Mouse (Mus musculus) lung, embryonic 14.5 days (tissue): ENCODE data around the gene Wnt8b. TPM values are rescaled to one million over a fixed set of nuclear protein-coding genes. Genes with fewer than 3 reads are reported as not detected.
"Not testable (repeated sequence)": the region's sequence is repeated elsewhere in the genome, so short reads cannot be mapped to it uniquely, and the experiment has no call there.

Source experiments
- ATAC-seq: fragments of 200-750 bp; cut with Nextera tagmentation; 2 replicates; pipeline ENCODE4 v1.8.0; 2017; ENCODE audit warnings: mild to moderate bottlenecking, moderate TSS enrichment, moderate library complexity; ENCODE audit not compliant: insufficient read depth
- DNase-seq: peaks from one replicate; pipeline ENCODE4 v3.0.0-alpha.2; 2015
- H3K27ac ChIP-seq: fragments of 300-500 bp; sonication (generic); 2 replicates; pipeline ENCODE4 v1.5.1; 2014; ENCODE audit warnings: low read depth, mild to moderate bottlenecking, moderate library complexity
- H3K27me3 ChIP-seq: fragments of 300-500 bp; sonication (generic); 2 replicates; pipeline ENCODE4 v1.6.1; 2014; ENCODE audit warnings: low read length, control low read depth; ENCODE audit not compliant: insufficient read depth
- H3K36me3 ChIP-seq: fragments of 300-500 bp; sonication (generic); 2 replicates; pipeline ENCODE4 v1.6.1; 2014; ENCODE audit warnings: control low read depth; ENCODE audit not compliant: insufficient read depth
- H3K4me1 ChIP-seq: fragments of 300-500 bp; sonication (generic); 2 replicates; pipeline ENCODE4 v1.6.1; 2014; ENCODE audit warnings: antibody characterized with exemption, control low read depth; ENCODE audit not compliant: insufficient read depth
- H3K4me2 ChIP-seq: fragments of 300-500 bp; sonication (generic); 2 replicates; pipeline ENCODE4 v1.6.1; 2014; ENCODE audit warnings: mild to moderate bottlenecking
- H3K4me3 ChIP-seq: fragments of 300-500 bp; sonication (generic); 2 replicates; pipeline ENCODE4 v1.5.1; 2014; ENCODE audit warnings: low read depth, low read length
- H3K9ac ChIP-seq: fragments of 300-500 bp; sonication (generic); 2 replicates; pipeline ENCODE4 v1.6.1; 2014
- H3K9me3 ChIP-seq: fragments of 300-500 bp; sonication (generic); 2 replicates; pipeline ENCODE4 v1.6.1; 2016; ENCODE audit warnings: low read depth, low read length, control low read depth
- CTCF ChIP-seq: IDR thresholded peaks from 2 replicates; pipeline ENCODE4 v1.5.1; 2016; ENCODE audit warnings: antibody characterized with exemption, low read depth
- WGBS: fragments of 180-500 bp; shearing (Covaris S2); extraction: QIAGEN DNeasy Blood & Tissue Kit; methylation state at CpG from one replicate; pipeline ENCODE4 v1.1.7; 2014; 5-methylcytosine and 5-hydroxymethylcytosine counted together
- polyA plus RNA-seq: library from polyadenylated mRNA; unstranded; fragments of >200 nt; fragmentation: Nextera tagmentation; extraction: Ambion mirVana; gene quantifications from 2 replicates; pipeline ENCODE4 v1.2.1, GENCODE M21; 2014

Wnt8b gene
- polyA plus RNA-seq, 1 experiment from 2014 or later, result not detected

GRCm38 (mm10) chr19:44460441-44460840 is 32.8 kb upstream of the Wnt8b start:
- TF ChIP-seq CTCF, result no peak

DNA sequence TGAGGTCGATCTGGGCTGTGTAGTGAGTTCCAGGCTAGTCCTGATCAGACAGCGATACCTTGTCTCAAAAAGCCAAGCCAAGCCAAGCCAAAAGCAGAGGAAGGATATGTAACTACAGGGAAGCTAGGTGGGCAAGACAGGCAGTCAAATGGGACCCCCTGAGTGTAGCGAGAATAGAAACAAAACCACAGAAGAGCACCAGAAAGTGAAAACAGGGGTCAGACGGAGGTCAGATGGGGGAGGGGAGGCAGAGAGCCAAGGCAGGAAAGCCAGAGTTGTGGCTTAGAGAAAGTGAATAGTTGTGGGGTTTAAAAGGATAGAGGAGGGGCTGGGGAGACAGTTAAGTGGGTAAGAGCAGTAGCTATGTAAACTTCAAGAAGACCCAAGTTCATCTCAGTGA is 31.8 kb upstream of the Wnt8b start:
- Histone ChIP-seq H3K4me1 (no peaks in the 10 kb centered on the region), H3K27ac (no peak overlapping the region)

More at GRCm38 (mm10) chr19:44460441-44460840, 32.8 kb upstream of the Wnt8b start:
- Histone ChIP-seq H3K27ac (no peak overlapping the region), H3K9ac (no peak overlapping the region), H3K27me3 (no peaks in the 10 kb centered on the region), H3K36me3 (no peaks in the 10 kb centered on the region), H3K4me1 (no peaks in the 10 kb centered on the region), H3K4me2 (no peak overlapping the region), H3K4me3 (no peak overlapping the region), H3K9me3 (no peaks in the 10 kb centered on the region)
- 78% methylated on average over 5 of the region's 5 CpGs for WGBS
- DNase-seq (no peak), ATAC-seq (no peak)

DNA sequence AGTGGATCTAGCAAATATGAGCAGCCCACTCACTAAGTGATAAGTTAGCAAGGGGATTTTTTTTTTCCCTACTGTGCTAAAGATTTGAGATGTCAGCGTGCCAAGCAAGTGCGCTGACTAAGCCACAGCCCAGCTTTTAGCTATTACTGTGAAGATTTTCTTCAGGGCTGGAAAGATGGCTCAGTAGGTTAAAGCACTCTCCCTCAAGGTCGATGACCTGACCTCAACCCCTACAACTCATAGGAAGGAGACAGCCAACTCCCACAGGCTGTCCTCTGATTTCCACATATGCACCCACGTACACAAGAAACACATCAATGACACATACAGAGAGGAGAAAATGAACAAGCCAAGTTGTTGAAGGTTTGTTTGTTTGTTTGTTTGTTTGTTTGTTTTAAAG is 31.1 kb upstream of the Wnt8b start:
- no peak overlapping the region for H3K4me3 ChIP-seq
- H3K36me3 ChIP-seq, result no peaks in the 10 kb centered on the region
- DNase-seq (no peak), ATAC-seq (no peak)
- no peak overlapping the region for H3K4me2 ChIP-seq
- H3K4me1 ChIP-seq, result no peaks in the 10 kb centered on the region
- no peak for TF ChIP-seq CTCF
- WGBS, result 77% methylated on average over 4 of the region's 4 CpGs
- H3K9ac ChIP-seq, result no peak overlapping the region
- no peaks in the 10 kb centered on the region for H3K27me3 ChIP-seq
- no peaks in the 10 kb centered on the region for H3K9me3 ChIP-seq
- no peak overlapping the region for H3K27ac ChIP-seq

More for the DNA sequence above, 31.8 kb upstream of the Wnt8b start:
- DNase-seq (no peak), ATAC-seq (no peak)
- no peak overlapping the region for H3K9ac ChIP-seq
- TF ChIP-seq CTCF, result no peak
- H3K9me3 ChIP-seq, result no peaks in the 10 kb centered on the region
- no peaks in the 10 kb centered on the region for H3K27me3 ChIP-seq
- 48% methylated on average over 4 of the region's 4 CpGs for WGBS
- no peak overlapping the region for H3K4me3 ChIP-seq
- no peaks in the 10 kb centered on the region for H3K36me3 ChIP-seq
- no peak overlapping the region for H3K4me2 ChIP-seq

- not testable (repeated sequence) for H3K27ac ChIP-seq, ATAC-seq, H3K4me1 ChIP-seq, H3K9ac ChIP-seq, H3K4me2 ChIP-seq, H3K36me3 ChIP-seq, H3K9me3 ChIP-seq, H3K4me3 ChIP-seq, H3K27me3 ChIP-seq, DNase-seq
- 79% methylated on average over 14 of the region's 14 CpGs for WGBS
Measured at GRCm38 (mm10) chr19:44465960-44466525, 27.2 kb upstream of the Wnt8b start.

GRCm38 (mm10) chr19:44474158-44474557 is 19.1 kb upstream of the Wnt8b start:
- no peak overlapping the region for H3K4me3 ChIP-seq
- H3K9me3 ChIP-seq, result no peaks in the 10 kb centered on the region
- H3K4me2 ChIP-seq, result no peak overlapping the region
- TF ChIP-seq CTCF, result peak; percentile 98
- DNase-seq (peak; percentile 90), ATAC-seq (peak; percentile 21; the same call in 1 of the 2 replicates)
- H3K27ac ChIP-seq, result no peak overlapping the region
- WGBS, result 4% methylated on average over 10 of the region's 10 CpGs
- H3K36me3 ChIP-seq, result no peaks in the 10 kb centered on the region
- no peaks in the 10 kb centered on the region for H3K27me3 ChIP-seq
- no peaks in the 10 kb centered on the region for H3K4me1 ChIP-seq
- H3K9ac ChIP-seq, result no peak overlapping the region

GRCm38 (mm10) chr19:44475268-44475667 is 18.0 kb upstream of the Wnt8b start:
- Histone ChIP-seq H3K4me2 (no peak overlapping the region), H3K36me3 (no peaks in the 10 kb centered on the region), H3K4me1 (no peaks in the 10 kb centered on the region), H3K9ac (no peak overlapping the region), H3K4me3 (no peak overlapping the region), H3K27me3 (no peaks in the 10 kb centered on the region), H3K27ac (no peak overlapping the region), H3K9me3 (no peaks in the 10 kb centered on the region)
- 79% methylated on average over 6 of the region's 6 CpGs for WGBS
- DNase-seq (no peak), ATAC-seq (no peak)
- TF ChIP-seq CTCF, result no peak

DNA sequence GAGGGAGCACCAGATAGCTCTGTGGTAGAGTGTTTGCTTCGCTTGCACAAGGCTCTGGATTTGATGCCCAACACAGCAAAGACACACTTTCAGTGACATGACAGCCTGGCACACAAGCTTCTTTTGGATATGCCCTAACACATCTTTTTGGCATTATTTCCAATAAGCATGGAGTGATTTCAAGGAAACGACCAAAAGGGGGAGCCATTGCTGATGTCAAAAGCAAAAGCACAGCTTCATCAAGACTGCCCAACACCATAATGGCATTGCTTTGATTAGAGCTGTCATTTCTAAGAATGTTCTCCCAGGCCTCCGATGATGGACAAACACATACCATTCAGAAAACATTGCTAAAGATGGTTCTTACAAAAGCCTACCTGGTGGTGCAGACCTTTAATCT is 16.7 kb upstream of the Wnt8b start:
- Histone ChIP-seq H3K9me3 (no peaks in the 10 kb centered on the region), H3K4me2 (no peak overlapping the region), H3K9ac (no peak overlapping the region), H3K4me3 (no peak overlapping the region), H3K4me1 (no peaks in the 10 kb centered on the region), H3K27ac (no peak overlapping the region), H3K36me3 (no peaks in the 10 kb centered on the region), H3K27me3 (no peaks in the 10 kb centered on the region)
- peak; percentile 41 for TF ChIP-seq CTCF
- ATAC-seq (no peak), DNase-seq (peak; percentile 67)
- 46% methylated on average over 3 of the region's 3 CpGs for WGBS

DNA sequence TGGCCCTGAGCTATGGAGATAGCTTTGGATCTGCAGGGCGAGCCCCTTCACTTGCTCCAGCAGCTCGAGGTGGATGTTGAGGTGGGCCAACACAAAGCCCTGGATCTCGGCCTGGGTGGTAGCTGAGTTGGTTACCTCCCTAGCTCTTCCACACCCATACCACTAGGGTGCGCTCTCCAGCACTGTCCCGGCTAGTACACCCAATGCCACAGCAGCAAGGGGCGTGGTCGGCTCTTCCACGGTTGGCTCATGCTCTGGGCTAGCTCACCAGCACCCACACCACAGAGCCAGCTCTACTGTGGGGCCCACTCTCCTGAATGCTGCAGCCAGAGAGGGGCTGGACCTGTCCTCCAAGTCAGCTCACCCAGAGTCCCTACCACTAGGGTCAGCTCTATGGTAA is 6.0 kb upstream of the Wnt8b start:
- Histone ChIP-seq H3K27me3 (no peaks in the 10 kb centered on the region), H3K4me1 (no peaks in the 10 kb centered on the region), H3K9ac (no peak overlapping the region), H3K4me2 (no peak overlapping the region), H3K27ac (no peak overlapping the region), H3K36me3 (no peaks in the 10 kb centered on the region), H3K4me3 (no peak overlapping the region), H3K9me3 (no peaks in the 10 kb centered on the region)
- 11% methylated on average over 8 of the region's 8 CpGs for WGBS
- DNase-seq, result peak; percentile 58
- TF ChIP-seq CTCF, result peak; percentile 73
- no peak for ATAC-seq
